Mouse (Mus musculus) heart, adult 2 months (tissue): ENCODE data around the gene C8b. TPM values are rescaled to one million over a fixed set of nuclear protein-coding genes. Genes with fewer than 3 reads are reported as not detected.

Experiments
- DNase-seq, 2 experiments: peaks; one replicate each; pipeline ENCODE4 v3.0.0; 2021
- H3K27ac ChIP-seq: fragments of 200-600 bp; 2 replicates; pipeline ENCODE4 v1.8.1; 2022
- H3K27me3 ChIP-seq: fragments of 200-500 bp; 2 replicates; pipeline ENCODE4 v1.6.1; 2012; ENCODE audit warnings: mild to moderate bottlenecking, low read length, inconsistent platforms, mixed read lengths; ENCODE audit not compliant: control insufficient read depth, insufficient read depth
- H3K36me3 ChIP-seq: fragments of 200-500 bp; 2 replicates; pipeline ENCODE4 v1.6.1; 2012; ENCODE audit warnings: low read length, inconsistent platforms; ENCODE audit not compliant: control insufficient read depth, insufficient read depth
- H3K4me1 ChIP-seq: fragments of 200-500 bp; 2 replicates; pipeline ENCODE4 v1.6.1; 2011; ENCODE audit warnings: low read length; ENCODE audit not compliant: control insufficient read depth, insufficient read depth
- H3K4me3 ChIP-seq: fragments of 200-600 bp; 2 replicates; pipeline ENCODE4 v1.8.1; 2022
- H3K79me2 ChIP-seq: fragments of 200-500 bp; replicated peaks from 2 replicates; pipeline ENCODE4 v1.6.1; 2012; ENCODE audit warnings: mild to moderate bottlenecking, inconsistent platforms, low read length, moderate library complexity, mixed read lengths; ENCODE audit not compliant: control insufficient read depth, insufficient read depth
- H3K9ac ChIP-seq: fragments of 200-500 bp; 2 replicates; pipeline ENCODE4 v1.6.1; 2012; ENCODE audit warnings: low read depth, mild to moderate bottlenecking, control low read depth, inconsistent platforms, low read length, mixed read lengths
- CTCF ChIP-seq: fragments of 200-600 bp; IDR thresholded peaks from 2 replicates; pipeline ENCODE4 v1.8.1; 2022; ENCODE audit warnings: antibody characterized with exemption, mild to moderate bottlenecking, moderate library complexity
- EP300 ChIP-seq: fragments of 200-500 bp; IDR thresholded peaks from 2 replicates; pipeline ENCODE4 v1.6.1; 2011; ENCODE audit warnings: low read depth, low read length, control low read depth; ENCODE audit not compliant: insufficient read depth
- POLR2A ChIP-seq: fragments of 200-500 bp; IDR thresholded peaks from 2 replicates; pipeline ENCODE4 v1.6.1; 2011; ENCODE audit warnings: mild to moderate bottlenecking, low read depth, low read length, control low read depth; ENCODE audit not compliant: insufficient read depth
- WGBS: fragments of 180-500 bp; shearing (Covaris S2); methylation state at CpG from one replicate; pipeline ENCODE4 v1.1.7; 2018; 5-methylcytosine and 5-hydroxymethylcytosine counted together
- intact Hi-C: fragments of 180-260 bp; cut with DNase I; formaldehyde crosslinking; loops from one replicate; pipeline ENCODE4 v1.15.1; 2025
- polyA plus RNA-seq: library from polyadenylated mRNA; depleted of rRNA; stranded (reverse); fragments of >200 nt; gene quantifications from 2 replicates; pipeline ENCODE4 v1.2.3, GENCODE M21; 2012
- total RNA-seq, 2 experiments: library from RNA; stranded (reverse); gene quantifications; 2 replicates each; pipeline ENCODE4 v1.2.3; 2021

Gene C8b
- total and polyA plus RNA-seq, 3 experiments: not detected

DNA sequence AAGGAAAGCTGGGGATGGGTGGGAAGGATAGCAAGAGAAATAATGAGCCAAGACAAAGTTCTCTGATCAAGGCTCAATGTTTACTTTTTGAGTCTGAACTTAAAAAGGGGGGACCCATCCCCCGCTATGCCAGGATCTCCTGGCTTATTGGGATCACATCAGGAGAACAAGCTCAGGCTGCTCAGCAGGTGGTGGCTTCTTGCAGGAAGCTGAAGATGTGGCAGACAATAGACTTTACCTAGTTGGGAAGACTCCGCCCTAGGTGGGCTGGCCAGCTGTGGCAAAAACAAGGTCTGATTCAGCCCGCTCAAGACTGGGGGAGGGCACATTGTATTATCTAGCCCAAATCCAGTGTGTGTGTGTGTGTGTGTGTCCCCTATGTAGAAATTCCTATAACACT is 35.5 kb downstream of the C8b start:
- intact Hi-C loops: no loop called here
- no peak overlapping the region for H3K4me3 ChIP-seq
- no peak for DNase-seq
- no peaks in the 10 kb centered on the region for H3K4me1 ChIP-seq
- H3K9ac ChIP-seq: no peak overlapping the region
- WGBS: 89% methylated on average over 3 of the region's 3 CpGs
- H3K36me3 ChIP-seq: no peaks in the 10 kb centered on the region
- H3K27me3 ChIP-seq: no peaks in the 10 kb centered on the region
- H3K27ac ChIP-seq: no peak overlapping the region
- no peaks in the 10 kb centered on the region for H3K79me2 ChIP-seq
- TF ChIP-seq EP300 (no peak), POLR2A (no peak), CTCF (no peak)

GRCm38 (mm10) chr4:104804100-104804499 is 38.0 kb downstream of the C8b start:
- DNase-seq: no peak
- H3K79me2 ChIP-seq: no peaks in the 10 kb centered on the region
- intact Hi-C loops: no loop called here
- TF ChIP-seq EP300: no peak
- no peak for TF ChIP-seq POLR2A
- no peak for TF ChIP-seq CTCF
- no peak overlapping the region for H3K27ac ChIP-seq
- no peaks in the 10 kb centered on the region for H3K4me1 ChIP-seq
- H3K36me3 ChIP-seq: no peaks in the 10 kb centered on the region
- H3K9ac ChIP-seq: no peak overlapping the region
- H3K4me3 ChIP-seq: no peak overlapping the region
- H3K27me3 ChIP-seq: no peaks in the 10 kb centered on the region
- 76% methylated on average over 4 of the region's 4 CpGs for WGBS

GRCm38 (mm10) chr4:104805414-104806257 is 39.5 kb downstream of the C8b start:
- no peaks in the 10 kb centered on the region for H3K79me2 ChIP-seq
- intact Hi-C loops: no loop called here
- no peak overlapping the region for H3K4me3 ChIP-seq
- H3K27me3 ChIP-seq: no peaks in the 10 kb centered on the region
- H3K9ac ChIP-seq: no peak overlapping the region
- H3K36me3 ChIP-seq: no peaks in the 10 kb centered on the region
- no peak overlapping the region for H3K27ac ChIP-seq
- WGBS: 84% methylated on average over 19 of the region's 19 CpGs
- no peak for DNase-seq
- TF ChIP-seq EP300 (no peak), CTCF (no peak), POLR2A (no peak)
- H3K4me1 ChIP-seq: no peaks in the 10 kb centered on the region

DNA sequence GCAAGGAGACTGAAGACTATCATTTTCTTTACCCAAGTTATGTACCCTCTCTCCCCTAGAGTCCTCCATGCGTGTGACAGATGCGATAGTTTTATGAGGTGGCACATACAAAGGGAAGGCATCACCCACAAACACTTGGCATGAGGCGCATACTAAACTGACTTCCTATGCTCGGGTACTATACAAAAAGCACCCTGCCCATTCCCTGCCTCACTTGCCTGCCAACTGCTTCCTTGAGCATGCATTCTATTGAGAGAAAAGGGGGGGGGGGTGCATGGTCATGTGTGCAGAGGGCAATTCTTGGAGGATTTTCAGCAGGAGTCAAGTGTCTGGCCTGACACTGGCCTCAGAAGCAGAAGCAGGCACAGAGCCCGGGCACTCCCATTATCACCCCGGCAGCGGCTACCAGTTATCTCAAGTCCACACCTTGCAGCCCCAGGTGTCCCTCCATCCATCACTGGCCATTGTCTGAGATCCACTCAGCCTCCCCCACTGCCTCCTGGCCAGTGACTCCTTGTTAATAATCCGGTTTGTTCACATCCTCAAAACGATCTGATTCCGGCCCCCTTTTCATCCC is 44.7 kb downstream of the C8b start:
- Histone ChIP-seq H3K4me1 (no peaks in the 10 kb centered on the region), H3K4me3 (no peak overlapping the region), H3K36me3 (no peaks in the 10 kb centered on the region), H3K27me3 (no peaks in the 10 kb centered on the region), H3K79me2 (no peaks in the 10 kb centered on the region), H3K27ac (no peak overlapping the region), H3K9ac (no peak overlapping the region)
- intact Hi-C loops: no loop called here
- WGBS: 59% methylated on average over 10 of the region's 10 CpGs
- DNase-seq: no peak
- TF ChIP-seq CTCF (no peak), POLR2A (no peak), EP300 (no peak)

- no peaks in the 10 kb centered on the region for H3K36me3 ChIP-seq
- DNase-seq: no peak
- H3K9ac ChIP-seq: no peak overlapping the region
- H3K4me3 ChIP-seq: no peak overlapping the region
- no peaks in the 10 kb centered on the region for H3K4me1 ChIP-seq
- TF ChIP-seq EP300 (no peak), POLR2A (no peak), CTCF (no peak)
- no peaks in the 10 kb centered on the region for H3K27me3 ChIP-seq
- WGBS: 86% methylated on average over 2 of the region's 2 CpGs
- no peaks in the 10 kb centered on the region for H3K79me2 ChIP-seq
- intact Hi-C loops: no loop called here
- H3K27ac ChIP-seq: no peak overlapping the region
Observed at GRCm38 (mm10) chr4:104813617-104814016, 47.5 kb downstream of the C8b start.

- Histone ChIP-seq H3K4me3 (no peak overlapping the region), H3K9ac (no peak overlapping the region), H3K4me1 (no peaks in the 10 kb centered on the region), H3K79me2 (no peaks in the 10 kb centered on the region), H3K36me3 (no peaks in the 10 kb centered on the region), H3K27me3 (no peaks in the 10 kb centered on the region), H3K27ac (no peak overlapping the region)
- WGBS: 81% methylated on average over 4 of the region's 4 CpGs
- DNase-seq: no peak
- no peak for TF ChIP-seq CTCF
- no peak for TF ChIP-seq EP300
- TF ChIP-seq POLR2A: no peak
- intact Hi-C loops: no loop called here
Observed at GRCm38 (mm10) chr4:104816519-104817232, 50.6 kb downstream of the C8b start.
